Mouse (Mus musculus): ENCODE results near the gene Ccdc33.

DNA sequence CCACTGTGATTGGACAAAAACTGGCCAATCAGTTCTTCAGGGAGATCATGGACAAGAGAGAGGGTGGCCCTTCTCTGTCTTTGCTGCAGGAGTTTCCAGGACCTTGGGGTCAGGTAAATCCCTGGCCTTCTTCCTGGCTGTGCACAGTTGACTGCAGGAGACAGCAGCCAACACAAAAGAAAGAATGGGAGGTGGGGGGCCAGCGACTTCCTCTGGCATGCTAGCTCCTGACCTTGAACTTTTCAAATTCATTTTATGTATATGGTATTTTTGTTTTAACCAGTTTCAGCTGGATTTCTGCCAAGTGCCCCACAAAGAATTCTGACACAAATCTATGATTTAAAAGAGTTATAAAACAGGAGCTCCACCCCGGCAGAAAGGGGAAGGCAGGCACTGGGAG is 115.4 kb downstream of the Ccdc33 start:
- no peak for TF ChIP-seq POLR2A (IDR thresholded peaks at IDR 0.05; ENCODE audit: insufficient read depth, low read depth, low read length)
- no peak for TF ChIP-seq CTCF (IDR thresholded peaks at IDR 0.05)

Data from heart, adult 2 months (tissue).